Mouse (Mus musculus) spleen, adult 12 weeks (tissue): Measurements from ENCODE around the gene Edc4.

Experiments
- DNase-seq: peaks from one replicate; pipeline ENCODE4 v3.0.0; 2022; ENCODE audit warnings: low spot score

The Edc4 gene

DNA sequence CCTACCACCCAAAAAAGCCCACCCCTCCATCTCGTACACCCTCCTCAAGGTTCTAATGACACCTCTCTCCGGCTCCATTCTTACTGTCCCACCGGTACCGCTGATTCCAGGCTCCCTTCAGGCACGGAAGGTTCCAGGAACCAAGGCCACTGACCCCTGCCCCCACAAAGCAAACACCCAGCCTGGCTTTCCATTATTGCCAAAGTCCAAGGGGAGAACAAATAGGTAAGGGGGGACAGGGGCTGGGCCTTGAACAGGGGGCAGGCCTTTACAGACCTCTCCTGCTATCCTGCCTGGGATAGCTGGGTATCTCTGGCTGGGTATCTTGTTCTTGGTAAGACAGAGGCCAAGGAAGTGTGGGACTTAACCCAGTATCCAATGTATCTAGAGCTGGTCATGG is 61.9 kb downstream of the Edc4 start:
- no peak for DNase-seq

DNA sequence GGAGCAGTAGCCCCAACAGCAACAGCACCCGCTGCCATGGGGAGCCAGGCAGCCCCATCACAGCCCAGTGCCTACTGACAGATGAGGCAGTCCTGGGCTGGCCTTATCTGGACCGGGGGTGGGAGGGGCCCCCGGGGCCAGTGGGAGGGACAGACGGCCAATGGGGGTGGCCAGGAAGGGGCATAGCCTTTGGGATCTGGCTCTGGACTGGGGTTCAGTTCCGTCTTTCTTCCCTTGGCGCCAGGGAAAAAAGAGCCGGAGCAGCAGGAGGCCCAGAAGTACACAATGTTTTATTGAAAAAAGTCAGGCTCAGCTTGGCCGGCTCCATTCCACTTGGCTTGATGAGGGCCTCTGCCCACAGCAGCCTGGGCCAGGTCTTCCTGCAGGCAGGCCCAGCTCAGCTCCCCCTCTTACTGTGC is 62.6 kb downstream of the Edc4 start, which contains the start of gene Lcat:
Gene Lcat (minus strand): TSS at position 62 of the 419 bp plus-strand sequence.
- no peak for DNase-seq
